Mouse (Mus musculus) CD8-positive naive resting alpha-beta T cell, adult 57 days (primary cell): ENCODE data around the gene Plagl1. TPM values are rescaled to one million over a fixed set of nuclear protein-coding genes. Genes with fewer than 3 reads are reported as not detected.

Experiments used
- total RNA-seq: library from RNA; stranded (reverse); gene quantifications from one replicate; pipeline ENCODE4 v1.2.4, GENCODE M21; 2023

Gene Plagl1
- 0.24 TPM for total RNA-seq

DNA sequence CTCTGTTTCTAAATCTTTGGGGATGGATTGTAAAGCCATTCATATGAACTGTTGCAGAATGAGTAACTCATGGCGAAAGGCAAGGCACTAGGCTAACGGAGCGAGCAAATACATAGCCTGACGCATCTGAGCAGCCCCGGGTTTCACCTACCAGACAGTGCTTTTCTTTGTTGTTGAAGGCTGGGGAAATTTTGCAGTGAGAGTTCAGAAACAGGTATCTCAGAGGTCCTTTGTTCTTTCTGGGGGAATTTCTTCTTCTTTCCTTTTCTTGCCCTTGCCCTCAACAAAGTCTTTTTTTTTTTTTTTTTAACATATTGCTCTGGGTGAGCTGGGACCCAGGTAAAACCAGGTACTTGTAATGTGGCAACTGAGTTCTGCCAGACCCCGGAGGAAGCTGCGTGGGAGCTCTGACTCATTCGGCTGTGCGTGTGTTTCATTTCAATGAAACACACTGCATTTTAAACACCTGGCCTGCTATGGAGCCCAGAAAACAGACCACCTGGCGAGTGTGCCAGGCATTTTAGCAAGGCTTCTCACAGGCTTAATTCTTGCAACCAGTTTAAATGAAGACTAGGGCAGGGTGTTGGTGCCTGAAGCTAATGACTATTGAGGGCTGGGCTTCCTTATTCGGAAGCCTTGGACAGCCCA is at the start of gene Plagl1:
Gene Plagl1, plus strand, starts transcription at position 484 of the 648 bp plus-strand sequence.

DNA sequence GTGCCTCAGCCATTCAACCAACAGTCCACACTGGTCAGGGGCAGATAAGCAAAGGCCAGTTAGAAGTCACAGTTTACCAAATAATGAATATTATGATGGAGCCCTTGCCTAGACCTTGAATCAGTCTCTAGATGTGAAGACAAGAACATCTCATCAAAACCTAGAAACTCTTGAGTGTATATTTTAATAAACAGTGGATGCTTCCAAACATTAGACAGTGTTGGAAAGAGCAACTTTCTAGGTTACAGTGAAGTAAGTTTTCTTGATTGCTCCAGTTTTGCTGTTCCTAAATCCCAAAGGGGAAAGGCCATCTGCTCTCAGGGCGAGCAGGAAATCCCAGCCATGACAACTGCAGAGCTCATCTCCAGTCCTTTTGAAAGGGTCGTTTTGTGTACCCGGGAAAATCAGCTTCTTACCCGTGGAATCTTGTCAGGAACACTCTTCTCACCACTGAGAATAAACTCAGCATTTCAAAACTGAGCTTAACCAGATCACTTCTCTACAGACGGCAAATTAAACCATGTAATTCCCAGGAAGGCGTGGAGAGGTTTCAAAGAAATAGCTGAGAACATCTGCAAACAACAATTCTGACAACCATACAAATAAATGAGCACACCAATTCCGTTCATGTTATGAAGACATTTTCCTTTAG is 117.8 kb downstream of the Plagl1 start, which contains the start of gene Zc2hc1b:
Gene Zc2hc1b, minus strand, starts transcription at position 51 of the 652 bp plus-strand sequence.

Other genes with a start within 250 kb of the Plagl1 start
- gene Utrn, start 191.1 kb upstream of the Plagl1 start, total RNA-seq, result 425 TPM
- 3.1 TPM for gene Stx11, start 96.2 kb upstream of the Plagl1 start, total RNA-seq
- gene Sf3b5, start 55.2 kb upstream of the Plagl1 start, total RNA-seq, result 8.0 TPM
- not detected for gene Zc2hc1b, start 117.5 kb downstream of the Plagl1 start, total RNA-seq
- 67.1 TPM for gene Ltv1, start 132.7 kb downstream of the Plagl1 start, total RNA-seq